Mouse (Mus musculus): ENCODE results near the gene Gm20547.

DNA sequence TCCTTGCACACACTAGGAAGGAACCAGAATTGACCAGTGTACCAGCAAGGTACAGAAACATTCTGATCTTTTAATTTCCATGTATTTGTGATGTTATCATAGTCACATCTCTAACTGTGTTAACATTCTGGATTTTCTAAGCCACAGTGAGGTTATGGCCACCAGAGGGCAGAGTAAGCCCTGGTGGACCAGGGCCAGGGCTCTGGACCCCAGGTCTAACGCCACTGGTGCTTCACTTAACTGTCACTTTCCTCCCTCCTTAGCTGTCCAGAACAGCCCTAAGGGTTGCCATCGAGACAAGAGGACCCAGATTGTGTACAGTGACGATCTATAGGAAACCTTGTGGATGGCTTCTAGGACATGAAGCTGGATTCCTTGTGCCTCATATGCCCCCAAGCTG, 26.0 kb downstream of the Gm20547 start:
- no peak for TF ChIP-seq POLR2A (IDR thresholded peaks at IDR 0.05; ENCODE audit: borderline replicate concordance, extremely low read depth, low read depth, low read length)
- TF ChIP-seq CTCF (IDR thresholded peaks at IDR 0.05; ENCODE audit: insufficient read depth, low read length), result peak; percentile 81

All from lung, adult 2 months (tissue).